Comparison of ENCODE assay signal across 8 mouse cellular contexts in the genomic region with DNA sequence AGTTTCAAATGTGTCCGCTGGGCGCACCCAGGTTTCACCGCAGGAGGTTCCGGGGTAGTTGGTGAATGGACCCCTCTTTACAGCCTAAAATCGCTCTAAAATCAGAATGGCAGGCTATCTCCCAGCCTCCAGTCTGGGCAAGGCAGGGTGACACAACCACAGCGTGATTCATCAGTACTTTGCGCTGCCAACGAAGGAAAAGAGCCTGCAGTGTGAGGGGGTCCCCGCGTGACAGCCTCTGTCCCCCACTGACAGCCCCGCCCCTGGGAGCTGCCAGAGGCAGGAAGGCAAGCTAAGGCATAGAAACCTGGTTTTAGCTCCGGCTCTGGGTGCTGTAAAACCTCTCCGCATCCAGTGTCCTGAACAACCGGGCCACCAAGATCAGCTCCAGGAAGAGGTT. TPM values are rescaled to one million over a fixed set of nuclear protein-coding genes. Genes with fewer than 3 reads are reported as not detected.
DNase-seq lines count a peak whose midpoint lies in the region; ATAC-seq and TF ChIP-seq lines count a peak whose summit lies in the region.

No protein-coding gene starts in this region.

- H3K36me3 ChIP-seq in heart, embryonic 11.5 days (ENCODE audit: control insufficient read depth, insufficient read depth, low read length) = no peaks in the 10 kb centered on the region
- no peaks in the 10 kb centered on the region for H3K36me3 ChIP-seq in liver, embryonic 12.5 days
- H3K36me3 ChIP-seq in myocyte (ENCODE audit: control insufficient read depth, insufficient read depth) = no peaks in the 10 kb centered on the region

- peak overlapping the region; percentile 28 for H3K9ac ChIP-seq in heart, embryonic 11.5 days (ENCODE audit: low read depth, low read length)
- H3K9ac ChIP-seq in liver, embryonic 12.5 days = peak overlapping the region; percentile 48; the same call in 1 of the 2 replicates

- peak; percentile 44 for ATAC-seq in frontal cortex, adult (ENCODE audit: low TSS enrichment)
- ATAC-seq in activated CD4-positive, CD25-positive, alpha-beta regulatory T cell, adult 4 months = peak; percentile 2
- no peak for ATAC-seq in heart, embryonic 11.5 days (replicated peaks; ENCODE audit: insufficient number of reproducible peaks, low FRiP score, low TSS enrichment)
- no peak for ATAC-seq in liver, embryonic 12.5 days

- 8% methylated on average over 14 of the region's 14 CpGs for WGBS in heart, embryonic 11.5 days (ENCODE audit: insufficient replicate concordance)
- 11% methylated on average over 14 of the region's 14 CpGs for WGBS in liver, embryonic 12.5 days (ENCODE audit: insufficient replicate concordance)

- H3K4me1 ChIP-seq in heart, embryonic 11.5 days (ENCODE audit: control insufficient read depth, insufficient read depth, low read length) = peaks cover 10% of the 10 kb centered on the region; the same call in 1 of the 2 replicates
- peaks cover 45% of the 10 kb centered on the region for H3K4me1 ChIP-seq in liver, embryonic 12.5 days

- H3K9me3 ChIP-seq in heart, embryonic 11.5 days (replicated peaks; ENCODE audit: control insufficient read depth, low read length) = no peaks in the 10 kb centered on the region
- no peaks in the 10 kb centered on the region for H3K9me3 ChIP-seq in liver, embryonic 12.5 days (replicated peaks)

- H3K4me3 ChIP-seq in heart, embryonic 11.5 days (ENCODE audit: low read depth, low read length) = peak overlapping the region; percentile 58
- H3K4me3 ChIP-seq in liver, embryonic 12.5 days = peak overlapping the region; percentile 53
- peak overlapping the region; percentile 27 for H3K4me3 ChIP-seq in myocyte

- H3K27me3 ChIP-seq in heart, embryonic 11.5 days (ENCODE audit: control insufficient read depth, insufficient read depth, low read length) = peaks cover 40% of the 10 kb centered on the region
- H3K27me3 ChIP-seq in liver, embryonic 12.5 days (replicated peaks) = peaks cover 67% of the 10 kb centered on the region
- no peaks in the 10 kb centered on the region for H3K27me3 ChIP-seq in myocyte (ENCODE audit: control insufficient read depth, insufficient read depth, insufficient read length)

- H3K79me2 ChIP-seq in myocyte (ENCODE audit: control insufficient read depth, insufficient read depth) = no peaks in the 10 kb centered on the region

- peak overlapping the region; percentile 100 for H3K4me2 ChIP-seq in heart, embryonic 11.5 days
- H3K4me2 ChIP-seq in liver, embryonic 12.5 days = peak overlapping the region; percentile 93
- peak overlapping the region; percentile 98 for H3K4me2 ChIP-seq in myocyte (ENCODE audit: low read depth)

- no peak overlapping the region for H3K27ac ChIP-seq in heart, embryonic 11.5 days (ENCODE audit: low read depth, low read length)
- H3K27ac ChIP-seq in liver, embryonic 12.5 days = no peak overlapping the region

- no peak overlapping the region for H3ac ChIP-seq in myocyte (ENCODE audit: control insufficient read depth, insufficient read length)

- no peak for DNase-seq in frontal cortex, postnatal 14 days (ENCODE audit: low spot score in 2 of 2)
- no peak for DNase-seq in cerebellum, adult 11-12 months
- no peak for DNase-seq in cerebellum, postnatal 36 days

- no peak for TF ChIP-seq POLR2A in myocyte (IDR thresholded peaks at IDR 0.05; ENCODE audit: insufficient read length, low read depth)

TF ChIP-seq in myocyte, 11 proteins besides CTCF, POLR2A, EP300 and RAD21:
- no peak for TF ChIP-seq MYOG (IDR thresholded peaks at IDR 0.05; ENCODE audit: control insufficient read depth in 1 of 3, insufficient read depth in 1 of 3, insufficient read length in 2 of 3, low read depth in 2 of 3)
- TF ChIP-seq SRF (IDR thresholded peaks at IDR 0.05; ENCODE audit: control insufficient read depth, insufficient read length, low read depth) = no peak
- TF ChIP-seq TCF12 (IDR thresholded peaks at IDR 0.05; ENCODE audit: insufficient read depth, poor library complexity, severe bottlenecking) = no peak
- TF ChIP-seq TCF3 (IDR thresholded peaks at IDR 0.05; ENCODE audit: insufficient read length, low read depth) = no peak
- TF ChIP-seq POLR2AphosphoS2 (IDR thresholded peaks at IDR 0.05; ENCODE audit: insufficient read length, low read depth) = no peak
- TF ChIP-seq MAX (IDR thresholded peaks at IDR 0.05; ENCODE audit: low read depth) = no peak
- TF ChIP-seq USF1 (IDR thresholded peaks at IDR 0.05; ENCODE audit: low read depth) = no peak
- no peak for TF ChIP-seq REST (IDR thresholded peaks at IDR 0.05; ENCODE audit: insufficient read depth, insufficient read length)
- no peak for TF ChIP-seq CEBPB (IDR thresholded peaks at IDR 0.05; ENCODE audit: insufficient read depth, poor library complexity, severe bottlenecking)

RNA-seq across cellular contexts. Expression of a gene that starts 56.9 kb away (rescaled TPM):
- 100 to 1,000 TPM; 370 TPM for polyA plus RNA-seq in activated CD4-positive, CD25-positive, alpha-beta regulatory T cell, adult 4 months (2017; shearing (Covaris generic))
- 0.64 and 0.90 TPM in 2 replicates for polyA plus RNA-seq in heart, embryonic 11.5 days (2014; fragmentation: Nextera tagmentation; extraction: Ambion mirVana)
- 0.23 and 0.32 TPM in 2 replicates for polyA plus RNA-seq in liver, embryonic 12.5 days (2016; fragmentation: Nextera tagmentation; extraction: Ambion mirVana)
- polyA plus RNA-seq in myocyte (2012; fragmentation: generic; extraction: Trizol) = not detected

Comparison
In these comparisons a context has a peak if more than half of its experiments do, and no peak if none do; other contexts are left out.
1. ATAC-seq: peak in frontal cortex, adult (single experiment) and activated CD4-positive, CD25-positive, alpha-beta regulatory T cell, adult 4 months (single experiment); none in heart, embryonic 11.5 days (single experiment) and liver, embryonic 12.5 days (single experiment).
2. RNA of a gene that starts 56.9 kb away (polyA plus RNA-seq): 370 TPM in activated CD4-positive, CD25-positive, alpha-beta regulatory T cell, adult 4 months; 0.64 to 0.90 TPM in heart, embryonic 11.5 days, 0.23 to 0.32 TPM in liver, embryonic 12.5 days and not detected in myocyte (single experiment); every median in the first group is over 100 times any median in the second.
3. Peak in every context shown above with its lines, with median percentiles within 50 percentile points of each other: H3K4me2 ChIP-seq and H3K4me3 ChIP-seq.